Mouse (Mus musculus) heart, postnatal 0 days (tissue): ENCODE measurements around the gene Itpr2. TPM values are rescaled to one million over a fixed set of nuclear protein-coding genes. Genes with fewer than 3 reads are reported as not detected.

ENCODE experiments used
- ATAC-seq: fragments of 200-750 bp; cut with Nextera tagmentation; 2 replicates; pipeline ENCODE4 v1.8.0; 2017; ENCODE audit warnings: low read depth, moderate number of reproducible peaks, moderate library complexity; ENCODE audit not compliant: insufficient read depth
- DNase-seq: peaks from one replicate; pipeline ENCODE4 v3.0.0-alpha.2; 2016; ENCODE audit warnings: low spot score
- H3K27ac ChIP-seq: fragments of 300-500 bp; sonication (generic); 2 replicates; pipeline ENCODE4 v1.5.1; 2014; ENCODE audit warnings: low read depth, mild to moderate bottlenecking
- H3K27me3 ChIP-seq: fragments of 300-500 bp; sonication (generic); 2 replicates; pipeline ENCODE4 v1.6.1; 2014; ENCODE audit warnings: low read length, mixed read lengths; ENCODE audit not compliant: control insufficient read depth, insufficient read depth
- H3K36me3 ChIP-seq: fragments of 300-500 bp; sonication (generic); replicated peaks from 2 replicates; pipeline ENCODE4 v1.6.1; 2014; ENCODE audit warnings: low read length, mixed read lengths; ENCODE audit not compliant: control insufficient read depth, insufficient read depth
- H3K4me1 ChIP-seq: fragments of 300-500 bp; sonication (generic); 2 replicates; pipeline ENCODE4 v1.6.1; 2014; ENCODE audit warnings: antibody characterized with exemption; ENCODE audit not compliant: control insufficient read depth, insufficient read depth
- H3K4me2 ChIP-seq: fragments of 300-500 bp; sonication (generic); 2 replicates; pipeline ENCODE4 v1.6.1; 2014; ENCODE audit warnings: low read depth, mild to moderate bottlenecking, low read length, moderate library complexity
- H3K4me3 ChIP-seq: fragments of 300-500 bp; sonication (generic); 2 replicates; pipeline ENCODE4 v1.5.1; 2014; ENCODE audit warnings: low read depth, low read length
- H3K9ac ChIP-seq: fragments of 300-500 bp; sonication (generic); replicated peaks from 2 replicates; pipeline ENCODE4 v1.6.1; 2014; ENCODE audit warnings: low read depth, low read length, mixed read lengths
- H3K9me3 ChIP-seq: fragments of 300-500 bp; sonication (generic); replicated peaks from 2 replicates; pipeline ENCODE4 v1.6.1; 2016; ENCODE audit warnings: low read length; ENCODE audit not compliant: control insufficient read depth
- CTCF ChIP-seq: IDR thresholded peaks from 2 replicates; pipeline ENCODE4 v1.5.1; 2016; ENCODE audit warnings: antibody characterized with exemption, control low read depth, low read depth
- EP300 ChIP-seq: IDR thresholded peaks from 2 replicates; pipeline ENCODE4 v1.6.1; 2016; ENCODE audit warnings: antibody characterized with exemption, low read depth
- WGBS: fragments of 180-500 bp; shearing (Covaris S2); extraction: QIAGEN DNeasy Blood & Tissue Kit; methylation state at CpG from one replicate; pipeline ENCODE4 v1.1.7; 2014; 5-methylcytosine and 5-hydroxymethylcytosine counted together
- polyA plus RNA-seq: library from polyadenylated mRNA; unstranded; fragments of >200 nt; fragmentation: Nextera tagmentation; extraction: Ambion mirVana; gene quantifications from 2 replicates; pipeline ENCODE4 v1.2.1, GENCODE M21; 2015
- total RNA-seq: library from RNA; depleted of rRNA; stranded (reverse); fragments of >200 nt; gene quantifications from 2 replicates; pipeline ENCODE4 v1.2.3, GENCODE M21; 2014; ENCODE audit warnings: low replicate concordance

Itpr2 gene
- total and polyA plus RNA-seq, 2 experiments from 2014 or later, result 26.5 to 59.5 TPM

DNA sequence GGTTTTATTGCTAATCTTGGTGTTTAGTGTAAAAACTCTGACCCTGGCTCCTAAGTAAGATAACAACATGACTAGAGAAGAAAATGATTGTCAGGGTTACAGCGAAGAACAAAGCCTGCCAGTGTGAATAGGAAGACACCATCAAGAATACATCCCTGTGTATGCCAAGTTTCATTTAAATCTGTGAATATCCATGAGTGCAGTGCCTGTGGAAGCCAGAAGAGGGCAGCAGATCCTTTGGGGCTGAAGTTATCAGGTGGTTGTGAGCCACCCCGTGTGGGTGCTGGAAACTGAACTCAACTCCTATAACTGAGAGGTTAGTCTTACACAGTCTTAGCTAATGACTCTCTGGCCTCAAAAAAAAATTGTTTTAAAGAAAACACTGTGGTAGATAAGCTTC is 109.8 kb downstream of the Itpr2 start:
- H3K4me1 ChIP-seq, result no peaks in the 10 kb centered on the region
- no peaks in the 10 kb centered on the region for H3K9me3 ChIP-seq
- no peak overlapping the region for H3K9ac ChIP-seq
- H3K27me3 ChIP-seq, result no peaks in the 10 kb centered on the region
- TF ChIP-seq EP300 (no peak), CTCF (peak; percentile 23)
- DNase-seq (no peak), ATAC-seq (no peak)
- peaks cover 72% of the 10 kb centered on the region for H3K36me3 ChIP-seq
- no peak overlapping the region for H3K4me2 ChIP-seq
- no peak overlapping the region for H3K27ac ChIP-seq
- no peak overlapping the region for H3K4me3 ChIP-seq
- 87% methylated on average over 2 of the region's 2 CpGs for WGBS

DNA sequence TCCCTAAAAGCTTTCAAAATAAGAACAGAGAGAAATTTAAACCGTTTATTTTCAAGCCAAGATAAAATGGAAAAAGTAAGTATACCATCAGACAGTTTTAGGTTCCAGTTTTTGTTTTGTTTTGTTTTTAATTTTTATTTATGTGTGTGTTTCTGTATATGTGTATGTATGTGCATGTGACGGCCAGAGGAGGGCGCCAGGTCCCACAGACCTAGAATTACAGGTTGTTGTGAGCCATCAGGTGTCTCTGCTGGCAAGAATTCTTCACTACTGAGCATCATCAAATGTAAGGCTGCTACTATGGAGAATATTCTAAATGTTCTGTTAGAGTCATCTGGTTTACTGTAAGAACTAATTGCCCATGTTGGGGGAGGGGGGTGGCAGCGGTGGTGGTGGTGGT is 111.9 kb downstream of the Itpr2 start:
- Histone ChIP-seq H3K27ac (no peak overlapping the region), H3K9ac (no peak overlapping the region), H3K4me1 (no peaks in the 10 kb centered on the region), H3K27me3 (no peaks in the 10 kb centered on the region), H3K36me3 (peaks cover 62% of the 10 kb centered on the region), H3K4me2 (no peak overlapping the region), H3K4me3 (no peak overlapping the region), H3K9me3 (no peaks in the 10 kb centered on the region)
- TF ChIP-seq EP300, result no peak
- peak; percentile 23; the same call in 1 of the 2 replicates for TF ChIP-seq CTCF
- 91% methylated on average over 4 of the region's 4 CpGs for WGBS
- DNase-seq (no peak), ATAC-seq (no peak)

DNA sequence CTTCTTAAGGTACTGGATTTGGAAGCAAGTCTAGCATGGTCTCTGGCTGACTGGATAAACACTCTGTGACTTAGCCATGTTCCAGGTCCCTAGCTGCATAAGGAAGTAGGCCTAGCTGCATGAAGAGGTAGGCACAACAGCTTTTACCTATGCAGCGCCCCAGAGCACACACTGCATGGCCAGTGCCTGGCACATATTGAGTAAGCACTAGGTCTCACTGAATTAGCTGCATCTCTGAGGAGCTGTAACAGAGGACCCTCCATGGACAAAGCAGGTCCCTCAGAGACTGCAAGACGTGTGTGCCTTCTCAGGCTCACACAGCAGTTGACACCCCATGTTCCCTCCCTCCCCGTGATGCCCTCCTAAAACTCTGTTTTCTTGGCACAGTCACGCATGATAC is 114.0 kb downstream of the Itpr2 start:
- 88% methylated on average over 4 of the region's 4 CpGs for WGBS
- no peak overlapping the region for H3K9ac ChIP-seq
- H3K9me3 ChIP-seq, result no peaks in the 10 kb centered on the region
- TF ChIP-seq EP300 (no peak), CTCF (no peak)
- H3K4me2 ChIP-seq, result no peak overlapping the region
- H3K27ac ChIP-seq, result no peak overlapping the region
- no peak overlapping the region for H3K4me3 ChIP-seq
- no peaks in the 10 kb centered on the region for H3K4me1 ChIP-seq
- H3K27me3 ChIP-seq, result no peaks in the 10 kb centered on the region
- DNase-seq (no peak), ATAC-seq (no peak)
- H3K36me3 ChIP-seq, result peaks cover 59% of the 10 kb centered on the region

DNA sequence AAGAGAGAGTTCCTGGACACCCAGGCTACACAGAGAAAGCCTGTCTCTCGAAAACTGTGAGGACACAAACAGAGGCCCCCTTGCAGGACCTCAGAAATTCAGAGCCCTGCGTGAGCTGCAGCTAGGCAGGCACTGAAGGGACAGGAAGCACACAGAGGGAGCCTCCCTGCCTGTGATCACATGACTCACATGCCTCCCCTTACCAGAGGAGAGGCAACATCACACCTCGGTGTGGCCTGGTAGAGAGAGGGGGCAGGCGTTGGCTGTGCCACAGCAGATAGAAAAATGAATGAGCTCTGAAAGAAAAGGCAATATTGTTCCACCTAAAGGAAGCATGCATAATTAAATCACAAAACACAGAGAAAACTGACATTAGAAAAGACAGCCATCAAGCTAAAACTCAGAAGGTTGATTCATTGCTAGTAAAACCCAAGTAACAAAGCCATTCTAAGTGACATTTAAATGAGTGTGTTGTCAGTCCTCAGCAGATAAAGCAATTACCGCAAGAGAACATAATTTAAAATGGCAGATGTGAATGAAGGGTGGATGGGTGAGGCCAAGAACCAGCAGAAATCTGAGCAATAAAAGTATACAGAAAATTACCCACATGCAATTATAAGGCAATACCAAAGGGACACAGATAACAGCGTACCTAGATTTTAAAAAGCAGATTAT is 114.8 kb downstream of the Itpr2 start:
- Histone ChIP-seq H3K4me2 (no peak overlapping the region), H3K27ac (no peak overlapping the region), H3K36me3 (peaks cover 50% of the 10 kb centered on the region), H3K4me1 (no peaks in the 10 kb centered on the region), H3K9me3 (no peaks in the 10 kb centered on the region), H3K27me3 (no peaks in the 10 kb centered on the region), H3K9ac (no peak overlapping the region), H3K4me3 (no peak overlapping the region)
- TF ChIP-seq CTCF, result no peak
- TF ChIP-seq EP300, result no peak
- DNase-seq, result no peak
- peak; percentile 27; the same call in 1 of the 2 replicates for ATAC-seq
- WGBS, result 40% methylated on average over 6 of the region's 6 CpGs

- WGBS, result 84% methylated on average over 8 of the region's 8 CpGs
- Histone ChIP-seq H3K4me1 (no peaks in the 10 kb centered on the region), H3K27ac (no peak overlapping the region), H3K4me3 (no peak overlapping the region), H3K9me3 (no peaks in the 10 kb centered on the region), H3K27me3 (no peaks in the 10 kb centered on the region), H3K9ac (no peak overlapping the region), H3K4me2 (no peak overlapping the region), H3K36me3 (peaks cover 59% of the 10 kb centered on the region)
- no peak for TF ChIP-seq CTCF
- no peak for TF ChIP-seq EP300
- ATAC-seq (no peak), DNase-seq (no peak)
Measured at GRCm38 (mm10) chr6:146379263-146379662, 122.8 kb downstream of the Itpr2 start.

GRCm38 (mm10) chr6:146371511-146371910 is 130.5 kb downstream of the Itpr2 start:
- ATAC-seq (peak; percentile 77; the same call in 1 of the 2 replicates), DNase-seq (peak; percentile 9)
- Histone ChIP-seq H3K36me3 (peaks cover 73% of the 10 kb centered on the region), H3K27me3 (no peaks in the 10 kb centered on the region), H3K9me3 (no peaks in the 10 kb centered on the region), H3K4me3 (no peak overlapping the region), H3K27ac (no peak overlapping the region), H3K4me2 (no peak overlapping the region), H3K9ac (no peak overlapping the region), H3K4me1 (no peaks in the 10 kb centered on the region)
- 49% methylated on average over 2 of the region's 2 CpGs for WGBS
- TF ChIP-seq CTCF (no peak), EP300 (no peak)
